Mouse (Mus musculus): ENCODE measurements around the gene Recql5.
"Not testable (repeated sequence)": the region's sequence is repeated elsewhere in the genome, so short reads cannot be mapped to it uniquely, and the experiment has no call there.

The Recql5 gene

DNA sequence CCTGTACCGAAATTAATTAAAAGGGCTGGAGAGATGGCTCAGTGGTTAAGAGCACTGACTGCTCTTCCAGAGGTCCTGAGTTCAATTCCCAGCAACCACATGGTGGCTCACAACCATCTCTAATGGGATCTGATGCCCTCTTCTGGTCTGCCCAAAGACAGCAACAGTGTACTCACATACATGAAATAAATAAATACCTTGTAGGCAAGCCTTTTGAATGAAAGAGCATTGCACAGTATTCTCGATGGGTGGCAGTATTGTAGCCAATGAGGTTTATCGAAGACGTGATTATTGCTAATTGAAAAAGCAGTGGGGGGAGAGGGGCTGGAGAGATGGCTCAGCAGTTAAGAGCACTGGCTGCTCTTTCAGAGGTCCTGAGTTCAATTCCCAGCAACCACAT is 76.1 kb downstream of the Recql5 start:
- not testable (repeated sequence) for DNase-seq

- DNase-seq, result no peak
These were observed 78.6 kb downstream of the Recql5 start for GRCm38 (mm10) chr11:115854674-115855073.

DNA sequence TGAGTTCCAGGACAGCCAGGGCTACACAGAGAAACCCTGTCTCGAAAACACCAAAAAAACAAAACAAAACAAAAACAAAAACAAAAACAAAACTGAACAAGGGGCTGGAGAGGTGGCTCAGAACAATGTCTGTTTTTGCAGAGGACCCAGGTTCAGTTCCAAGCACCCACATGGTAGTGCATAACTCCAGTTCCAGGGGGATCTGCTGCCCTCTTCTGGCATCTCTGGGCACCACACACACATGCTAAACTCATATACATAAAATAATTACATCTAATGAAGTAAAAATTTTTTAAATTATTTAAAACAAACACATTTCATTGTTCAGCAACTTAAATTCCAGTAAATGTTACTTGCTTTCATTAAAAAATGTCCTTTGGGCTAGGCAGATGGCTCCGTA is 87.5 kb downstream of the Recql5 start:
- no peak for DNase-seq

DNA sequence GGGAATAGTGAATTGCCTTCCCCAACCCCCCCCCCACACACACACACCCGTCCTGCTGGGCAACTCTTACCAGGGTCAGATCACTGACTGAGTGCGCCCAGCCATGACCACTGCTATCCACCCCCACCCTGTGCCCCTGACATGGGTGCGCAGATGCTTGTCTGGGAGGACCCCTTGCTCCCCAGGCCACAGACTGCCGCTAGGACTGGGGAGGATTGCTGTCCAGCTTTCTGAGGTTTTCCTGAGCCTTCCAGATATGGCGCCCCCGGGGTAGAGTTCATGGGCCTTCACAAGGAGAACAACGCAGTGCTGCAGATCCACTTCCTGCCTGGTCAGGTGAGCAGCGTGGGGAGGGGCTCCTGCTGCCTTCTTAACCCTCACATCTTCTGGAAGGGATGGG is 89.0 kb downstream of the Recql5 start:
- no peak for DNase-seq

DNA sequence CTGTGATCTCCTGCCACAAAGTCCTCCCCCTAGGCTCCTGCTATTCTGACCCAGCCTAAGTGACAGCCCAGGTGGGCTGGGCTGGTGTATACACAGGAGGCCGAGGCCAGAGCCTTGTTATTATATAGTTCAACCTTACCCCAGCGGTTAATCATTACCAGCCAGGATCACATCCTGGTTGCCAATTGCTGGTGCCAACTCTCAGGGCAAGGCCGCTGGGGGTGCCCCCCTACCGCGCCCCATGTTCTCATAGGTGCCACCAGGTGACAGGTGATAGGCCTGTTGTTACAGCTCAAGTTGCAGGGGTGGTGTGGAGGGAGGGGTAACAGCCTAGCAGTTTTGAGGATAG is 89.4 kb downstream of the Recql5 start:
- no peak for DNase-seq

GRCm38 (mm10) chr11:115843141-115843890 is 90.0 kb downstream of the Recql5 start:
- DNase-seq, result no peak

Data from cerebellum, adult 11 months (tissue).